Comparison of ENCODE assay signal across 14 mouse cellular contexts in genomic region chr8:84555269-84555668, GRCm38 (mm10).
A peak's percentile ranks its signal among the peaks of the same experiment; 100 is the strongest.
DNase-seq lines count a peak whose midpoint lies in the region; ATAC-seq and TF ChIP-seq lines count a peak whose summit lies in the region.
"Had no signal": no experiment of that assay in that cellular context is flagged by ENCODE, and none has a peak within 500 bp of the region (broad histone marks: within the 10 kb centered on the region; RNA-seq: fewer than 3 reads in every experiment).

No protein-coding gene starts in this region.

- no peak for ATAC-seq in cerebellum, adult (ENCODE audit: insufficient number of reproducible peaks, low FRiP score, low TSS enrichment)
- no peak for ATAC-seq in forebrain, embryonic 15.5 days (replicated peaks)
- no peak for ATAC-seq in forebrain, embryonic 12.5 days (ENCODE audit: low FRiP score)
- no peak for ATAC-seq in midbrain, embryonic 15.5 days (replicated peaks)
- no peak for ATAC-seq in midbrain, postnatal 0 days (ENCODE audit: low FRiP score)
- no peak for ATAC-seq in neural tube, embryonic 15.5 days (ENCODE audit: low FRiP score)
- ATAC-seq: CD4-positive, CD25-positive, alpha-beta regulatory T cell, adult 4 months had no signal

- H3K36me3 ChIP-seq in forebrain, embryonic 15.5 days: peaks cover 5% of the 10 kb centered on the region; the same call in 1 of the 2 replicates
- H3K36me3 ChIP-seq in forebrain, embryonic 12.5 days (replicated peaks): no peaks in the 10 kb centered on the region
- H3K36me3 ChIP-seq in midbrain, embryonic 15.5 days (replicated peaks): peaks cover 3% of the 10 kb centered on the region
- peaks cover 23% of the 10 kb centered on the region for H3K36me3 ChIP-seq in midbrain, postnatal 0 days (ENCODE audit: insufficient read depth, low read length)
- H3K36me3 ChIP-seq in neural tube, embryonic 15.5 days: peaks cover 33% of the 10 kb centered on the region
- H3K36me3 ChIP-seq: heart, embryonic 13.5 days; limb, embryonic 15.5 days; liver, embryonic 15.5 days had no signal

- no peak for DNase-seq in cerebellum, adult 2 months
- DNase-seq in midbrain, postnatal 0 days (ENCODE audit: low spot score): no peak
- DNase-seq: right cerebral cortex, adult 18-20 months; thymus, postnatal 25 days had no signal

- no peak overlapping the region for H3K4me2 ChIP-seq in forebrain, embryonic 15.5 days (replicated peaks)
- H3K4me2 ChIP-seq in forebrain, embryonic 12.5 days: no peak overlapping the region
- H3K4me2 ChIP-seq in midbrain, embryonic 15.5 days: no peak overlapping the region
- H3K4me2 ChIP-seq in midbrain, postnatal 0 days (ENCODE audit: low read depth, low read length, poor library complexity, severe bottlenecking): no peak overlapping the region
- H3K4me2 ChIP-seq in neural tube, embryonic 15.5 days: no peak overlapping the region
- H3K4me2 ChIP-seq: heart, embryonic 13.5 days; liver, embryonic 15.5 days; midbrain, embryonic 12.5 days had no signal

- peaks cover 60% of the 10 kb centered on the region for H3K4me1 ChIP-seq in cerebellum, adult 2 months (ENCODE audit: control insufficient read depth, insufficient read depth, low read length)
- peaks cover 23% of the 10 kb centered on the region for H3K4me1 ChIP-seq in forebrain, embryonic 15.5 days
- peaks cover 12% of the 10 kb centered on the region for H3K4me1 ChIP-seq in forebrain, embryonic 12.5 days
- peaks cover 4% of the 10 kb centered on the region; the same call in 1 of the 2 replicates for H3K4me1 ChIP-seq in midbrain, embryonic 15.5 days
- H3K4me1 ChIP-seq in midbrain, postnatal 0 days (ENCODE audit: insufficient read depth, low read length): no peaks in the 10 kb centered on the region
- H3K4me1 ChIP-seq in neural tube, embryonic 15.5 days: peaks cover 20% of the 10 kb centered on the region
- H3K4me1 ChIP-seq: liver, embryonic 15.5 days had no signal

- no peaks in the 10 kb centered on the region for H3K9me3 ChIP-seq in forebrain, embryonic 15.5 days
- H3K9me3 ChIP-seq in forebrain, embryonic 12.5 days: no peaks in the 10 kb centered on the region
- H3K9me3 ChIP-seq in midbrain, embryonic 15.5 days: no peaks in the 10 kb centered on the region
- H3K9me3 ChIP-seq in midbrain, postnatal 0 days (ENCODE audit: low read length): no peaks in the 10 kb centered on the region
- no peaks in the 10 kb centered on the region for H3K9me3 ChIP-seq in neural tube, embryonic 15.5 days (replicated peaks)
- H3K9me3 ChIP-seq: heart, embryonic 13.5 days; limb, embryonic 15.5 days; liver, embryonic 15.5 days; midbrain, embryonic 12.5 days had no signal

- H3K27ac ChIP-seq in cerebellum, adult 2 months (ENCODE audit: insufficient read depth, low read length): peak overlapping the region; percentile 88
- H3K27ac ChIP-seq in forebrain, embryonic 15.5 days (replicated peaks): peak overlapping the region; percentile 81
- no peak overlapping the region for H3K27ac ChIP-seq in forebrain, embryonic 12.5 days
- 0 out of 2 replicates have a peak overlapping the region, but pooled peaks have one; percentile 64 for H3K27ac ChIP-seq in midbrain, embryonic 15.5 days
- no peak overlapping the region for H3K27ac ChIP-seq in midbrain, postnatal 0 days (ENCODE audit: low read depth, low read length)
- H3K27ac ChIP-seq in neural tube, embryonic 15.5 days (replicated peaks): peak overlapping the region; percentile 79
- H3K27ac ChIP-seq: heart, embryonic 13.5 days; liver, embryonic 15.5 days; midbrain, embryonic 12.5 days had no signal

- no peak for TF ChIP-seq POLR2A in cerebellum, adult 2 months (IDR thresholded peaks at IDR 0.05; ENCODE audit: borderline replicate concordance, insufficient read depth, low read length)

- no peak overlapping the region for H3K9ac ChIP-seq in forebrain, embryonic 15.5 days (replicated peaks)
- H3K9ac ChIP-seq in forebrain, embryonic 12.5 days: no peak overlapping the region
- no peak overlapping the region for H3K9ac ChIP-seq in midbrain, embryonic 15.5 days
- no peak overlapping the region for H3K9ac ChIP-seq in midbrain, postnatal 0 days (replicated peaks; ENCODE audit: low read length, poor library complexity, severe bottlenecking)
- no peak overlapping the region for H3K9ac ChIP-seq in neural tube, embryonic 15.5 days (replicated peaks)
- H3K9ac ChIP-seq: heart, embryonic 13.5 days; limb, embryonic 15.5 days; liver, embryonic 15.5 days; midbrain, embryonic 12.5 days had no signal

- TF ChIP-seq CTCF in cerebellum, adult 2 months (IDR thresholded peaks at IDR 0.05; ENCODE audit: borderline replicate concordance, insufficient read depth, low read depth, low read length): no peak
- TF ChIP-seq CTCF in midbrain, postnatal 0 days (IDR thresholded peaks at IDR 0.05): no peak

- WGBS in cerebellum, adult 2 months: 18% methylated on average over 7 of the region's 7 CpGs
- whole genome bisulfite sequencing in forebrain, embryonic 15.5 days: 60% methylated on average over 7 of the region's 7 CpGs
- WGBS in forebrain, embryonic 12.5 days: 81% methylated on average over 7 of the region's 7 CpGs
- 73% methylated on average over 7 of the region's 7 CpGs for WGBS in midbrain, embryonic 15.5 days
- WGBS in midbrain, postnatal 0 days: 77% methylated on average over 7 of the region's 7 CpGs
- 64% methylated on average over 7 of the region's 7 CpGs for WGBS in neural tube, embryonic 15.5 days

- H3K4me3 ChIP-seq in cerebellum, adult 2 months (replicated peaks; ENCODE audit: insufficient read depth, low read depth, low read length): no peak overlapping the region
- H3K4me3 ChIP-seq in forebrain, embryonic 15.5 days: no peak overlapping the region
- H3K4me3 ChIP-seq in forebrain, embryonic 12.5 days (replicated peaks): no peak overlapping the region
- H3K4me3 ChIP-seq in midbrain, embryonic 15.5 days: no peak overlapping the region
- H3K4me3 ChIP-seq in midbrain, postnatal 0 days (ENCODE audit: low read depth, low read length): no peak overlapping the region
- no peak overlapping the region for H3K4me3 ChIP-seq in neural tube, embryonic 15.5 days (replicated peaks)
- H3K4me3 ChIP-seq: heart, embryonic 13.5 days; limb, embryonic 15.5 days; liver, embryonic 15.5 days; midbrain, embryonic 12.5 days had no signal

- no peaks in the 10 kb centered on the region for H3K27me3 ChIP-seq in cerebellum, adult 2 months (ENCODE audit: control insufficient read depth, insufficient read depth, low read length)
- H3K27me3 ChIP-seq in forebrain, embryonic 15.5 days: peaks cover 38% of the 10 kb centered on the region
- H3K27me3 ChIP-seq in forebrain, embryonic 12.5 days: peaks cover 46% of the 10 kb centered on the region
- peaks cover 38% of the 10 kb centered on the region for H3K27me3 ChIP-seq in midbrain, embryonic 15.5 days (replicated peaks)
- H3K27me3 ChIP-seq in midbrain, postnatal 0 days (ENCODE audit: insufficient read depth, low read length): peaks cover 32% of the 10 kb centered on the region
- peaks cover 40% of the 10 kb centered on the region for H3K27me3 ChIP-seq in neural tube, embryonic 15.5 days (replicated peaks)

Comparison
In these comparisons a context has a peak if more than half of its experiments do, and no peak if none do; other contexts are left out.
1. H3K27ac ChIP-seq: peak in cerebellum, adult 2 months (single experiment), forebrain, embryonic 15.5 days (single experiment), midbrain, embryonic 15.5 days (single experiment) and neural tube, embryonic 15.5 days (single experiment); none in forebrain, embryonic 12.5 days (single experiment) and midbrain, postnatal 0 days (single experiment).